Mouse (Mus musculus): ENCODE measurements around the gene Slc22a23. TPM values are rescaled to one million over a fixed set of nuclear protein-coding genes. Genes with fewer than 3 reads are reported as not detected.

Slc22a23 gene
- polyA plus RNA-seq, 1 experiment from 2014 or later: 16.7 TPM

DNA sequence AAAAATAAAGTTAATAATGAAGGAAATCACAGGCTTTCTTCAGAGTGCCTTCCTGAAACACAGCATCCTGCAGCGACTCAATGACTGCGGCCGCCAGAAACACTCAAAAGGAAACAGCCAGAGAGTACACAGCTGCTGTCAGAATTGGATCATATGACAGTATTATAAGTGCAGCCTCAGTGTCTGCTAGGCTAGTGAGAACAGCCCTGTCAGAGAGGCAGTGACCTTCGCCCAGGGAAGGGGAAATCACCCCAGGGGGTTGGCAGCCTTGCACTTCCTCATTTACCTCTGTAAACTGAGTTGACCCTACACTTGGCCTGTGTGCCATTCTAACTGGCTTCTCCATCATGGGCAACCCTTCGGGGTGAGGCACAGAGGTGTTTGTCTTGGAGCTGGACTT is 90.3 kb downstream of the Slc22a23 start:
- Histone ChIP-seq H3K36me3 (no peaks in the 10 kb centered on the region), H3K27me3 (replicated peaks) (no peaks in the 10 kb centered on the region), H3K4me3 (no peak overlapping the region), H3K9me3 (no peaks in the 10 kb centered on the region), H3K4me2 (replicated peaks) (no peak overlapping the region), H3K4me1 (peaks cover 20% of the 10 kb centered on the region), H3K27ac (no peak overlapping the region), H3K9ac (no peak overlapping the region)
- ATAC-seq (ENCODE audit: low FRiP score, low read depth): no peak
- 72% methylated on average over 5 of the region's 5 CpGs for WGBS

GRCm38 (mm10) chr13:34253736-34254135 is 91.2 kb downstream of the Slc22a23 start:
- Histone ChIP-seq H3K4me1 (peaks cover 29% of the 10 kb centered on the region), H3K4me3 (no peak overlapping the region), H3K9me3 (no peaks in the 10 kb centered on the region), H3K9ac (no peak overlapping the region), H3K27me3 (replicated peaks) (no peaks in the 10 kb centered on the region), H3K27ac (no peak overlapping the region), H3K4me2 (replicated peaks) (no peak overlapping the region), H3K36me3 (no peaks in the 10 kb centered on the region)
- WGBS: 85% methylated on average over 3 of the region's 3 CpGs
- ATAC-seq (ENCODE audit: low FRiP score, low read depth): no peak

- Histone ChIP-seq H3K9me3 (no peaks in the 10 kb centered on the region), H3K4me1 (peaks cover 48% of the 10 kb centered on the region), H3K4me2 (replicated peaks) (peak overlapping the region; percentile 30), H3K36me3 (no peaks in the 10 kb centered on the region), H3K4me3 (no peak overlapping the region), H3K27me3 (replicated peaks) (no peaks in the 10 kb centered on the region), H3K9ac (no peak overlapping the region), H3K27ac (peak overlapping the region; percentile 84)
- 10% methylated on average over 15 of the region's 15 CpGs for WGBS
- ATAC-seq (ENCODE audit: low FRiP score, low read depth): peak; percentile 91
These were observed 95.8 kb downstream of the Slc22a23 start for GRCm38 (mm10) chr13:34248941-34249920.

DNA sequence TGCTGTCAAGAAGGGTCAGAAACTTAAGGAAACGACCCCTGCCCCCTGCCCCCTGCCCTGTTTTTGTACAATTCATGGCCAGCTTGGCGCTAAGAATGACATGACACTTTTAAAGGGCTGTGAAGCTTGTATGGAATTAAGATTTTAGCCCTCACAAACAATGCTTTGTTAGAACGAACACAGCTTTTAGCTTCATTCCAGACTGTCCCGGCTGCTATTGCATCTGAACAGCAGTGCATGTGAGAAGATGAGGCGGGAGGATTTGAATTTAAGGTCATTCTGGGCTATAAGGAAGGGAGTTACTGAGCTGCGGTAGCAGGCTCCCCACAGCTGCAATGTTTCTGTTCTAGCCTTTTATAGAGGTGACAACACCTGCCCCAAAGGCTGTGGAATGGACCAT is 96.9 kb downstream of the Slc22a23 start:
- H3K36me3 ChIP-seq: no peaks in the 10 kb centered on the region
- peaks cover 51% of the 10 kb centered on the region for H3K4me1 ChIP-seq
- H3K9me3 ChIP-seq: no peaks in the 10 kb centered on the region
- H3K27ac ChIP-seq: peak overlapping the region; percentile 15; the same call in 1 of the 2 replicates
- 7% methylated on average over 6 of the region's 6 CpGs for WGBS
- ATAC-seq (ENCODE audit: low FRiP score, low read depth): no peak
- peak overlapping the region; percentile 30; the same call in 1 of the 2 replicates for H3K4me2 ChIP-seq (replicated peaks)
- H3K27me3 ChIP-seq (replicated peaks): no peaks in the 10 kb centered on the region
- H3K4me3 ChIP-seq: no peak overlapping the region
- no peak overlapping the region for H3K9ac ChIP-seq

GRCm38 (mm10) chr13:34246821-34247220 is 98.2 kb downstream of the Slc22a23 start:
- 78% methylated on average over 3 of the region's 3 CpGs for WGBS
- no peak overlapping the region for H3K4me2 ChIP-seq (replicated peaks)
- H3K9ac ChIP-seq: no peak overlapping the region
- no peak overlapping the region for H3K4me3 ChIP-seq
- H3K27me3 ChIP-seq (replicated peaks): no peaks in the 10 kb centered on the region
- no peak overlapping the region for H3K27ac ChIP-seq
- H3K36me3 ChIP-seq: no peaks in the 10 kb centered on the region
- no peaks in the 10 kb centered on the region for H3K9me3 ChIP-seq
- no peak for ATAC-seq (ENCODE audit: low FRiP score, low read depth)
- peaks cover 58% of the 10 kb centered on the region for H3K4me1 ChIP-seq

GRCm38 (mm10) chr13:34245216-34245615 is 99.8 kb downstream of the Slc22a23 start:
- no peaks in the 10 kb centered on the region for H3K27me3 ChIP-seq (replicated peaks)

DNA sequence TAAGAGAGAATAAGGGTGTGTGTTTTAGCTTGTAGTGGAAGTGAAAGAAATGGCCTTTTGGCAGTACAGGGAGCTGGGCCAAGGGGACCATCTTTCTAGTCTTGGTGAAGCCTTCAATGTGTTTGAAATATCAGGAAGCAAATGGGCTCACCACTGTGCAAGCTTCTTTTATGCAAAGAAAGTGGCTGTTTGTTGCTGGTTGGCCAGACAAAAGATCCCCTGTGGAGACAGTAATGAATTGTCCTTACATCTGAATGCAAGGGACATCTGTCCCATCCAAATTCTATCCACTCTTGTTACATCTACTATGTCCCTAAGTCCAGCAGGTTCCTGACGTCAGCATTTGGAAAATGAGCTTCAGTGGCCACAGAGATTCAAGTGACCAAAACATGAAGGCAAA is 100.8 kb downstream of the Slc22a23 start:
- Histone ChIP-seq H3K36me3 (no peaks in the 10 kb centered on the region), H3K4me3 (no peak overlapping the region), H3K27ac (no peak overlapping the region), H3K9ac (no peak overlapping the region), H3K4me1 (peaks cover 66% of the 10 kb centered on the region), H3K9me3 (no peaks in the 10 kb centered on the region), H3K27me3 (replicated peaks) (no peaks in the 10 kb centered on the region), H3K4me2 (replicated peaks) (no peak overlapping the region)
- no peak for ATAC-seq (ENCODE audit: low FRiP score, low read depth)
- 17% methylated on average over 1 of the region's 1 CpGs for WGBS

More at GRCm38 (mm10) chr13:34245216-34245615, 99.8 kb downstream of the Slc22a23 start:
- Histone ChIP-seq H3K4me3 (no peak overlapping the region), H3K9me3 (no peaks in the 10 kb centered on the region), H3K4me1 (peaks cover 68% of the 10 kb centered on the region), H3K27ac (no peak overlapping the region), H3K36me3 (no peaks in the 10 kb centered on the region), H3K4me2 (replicated peaks) (no peak overlapping the region), H3K9ac (no peak overlapping the region)
- ATAC-seq (ENCODE audit: low FRiP score, low read depth): no peak
- 76% methylated on average over 6 of the region's 6 CpGs for WGBS

DNA sequence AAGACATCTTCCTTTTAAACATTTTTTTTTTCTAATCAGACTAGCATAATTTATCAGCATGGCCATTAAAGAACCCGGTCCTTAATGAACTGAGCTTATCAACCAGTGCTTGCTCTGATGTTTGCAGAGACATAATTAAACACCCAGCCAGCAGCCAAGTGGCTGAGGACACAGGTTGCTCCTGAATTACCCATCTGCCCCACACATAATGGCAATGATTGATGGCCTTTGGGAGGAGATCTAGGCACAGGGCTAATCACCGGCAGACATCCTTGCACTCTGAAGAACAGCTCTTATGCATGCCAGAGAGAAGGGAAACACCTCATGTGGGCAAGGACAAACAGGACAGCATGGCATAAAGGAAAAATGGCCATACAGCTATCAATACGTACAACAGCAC is 102.8 kb downstream of the Slc22a23 start:
- Histone ChIP-seq H3K4me3 (no peak overlapping the region), H3K4me1 (peaks cover 65% of the 10 kb centered on the region), H3K9me3 (no peaks in the 10 kb centered on the region), H3K27me3 (replicated peaks) (no peaks in the 10 kb centered on the region), H3K27ac (no peak overlapping the region), H3K4me2 (replicated peaks) (no peak overlapping the region; the same call in 1 of the 2 replicates), H3K36me3 (no peaks in the 10 kb centered on the region), H3K9ac (no peak overlapping the region)
- ATAC-seq (ENCODE audit: low FRiP score, low read depth): peak; percentile 27; the same call in 1 of the 2 replicates
- 17% methylated on average over 3 of the region's 3 CpGs for WGBS

- Histone ChIP-seq H3K4me1 (peaks cover 61% of the 10 kb centered on the region), H3K4me3 (no peak overlapping the region), H3K36me3 (no peaks in the 10 kb centered on the region), H3K27ac (no peak overlapping the region), H3K9ac (no peak overlapping the region), H3K9me3 (no peaks in the 10 kb centered on the region), H3K4me2 (replicated peaks) (no peak overlapping the region), H3K27me3 (replicated peaks) (no peaks in the 10 kb centered on the region)
- WGBS: 50% methylated on average over 3 of the region's 3 CpGs
- ATAC-seq (ENCODE audit: low FRiP score, low read depth): peak; percentile 15; the same call in 1 of the 2 replicates
These were observed 104.9 kb downstream of the Slc22a23 start for GRCm38 (mm10) chr13:34240087-34240428.

DNA sequence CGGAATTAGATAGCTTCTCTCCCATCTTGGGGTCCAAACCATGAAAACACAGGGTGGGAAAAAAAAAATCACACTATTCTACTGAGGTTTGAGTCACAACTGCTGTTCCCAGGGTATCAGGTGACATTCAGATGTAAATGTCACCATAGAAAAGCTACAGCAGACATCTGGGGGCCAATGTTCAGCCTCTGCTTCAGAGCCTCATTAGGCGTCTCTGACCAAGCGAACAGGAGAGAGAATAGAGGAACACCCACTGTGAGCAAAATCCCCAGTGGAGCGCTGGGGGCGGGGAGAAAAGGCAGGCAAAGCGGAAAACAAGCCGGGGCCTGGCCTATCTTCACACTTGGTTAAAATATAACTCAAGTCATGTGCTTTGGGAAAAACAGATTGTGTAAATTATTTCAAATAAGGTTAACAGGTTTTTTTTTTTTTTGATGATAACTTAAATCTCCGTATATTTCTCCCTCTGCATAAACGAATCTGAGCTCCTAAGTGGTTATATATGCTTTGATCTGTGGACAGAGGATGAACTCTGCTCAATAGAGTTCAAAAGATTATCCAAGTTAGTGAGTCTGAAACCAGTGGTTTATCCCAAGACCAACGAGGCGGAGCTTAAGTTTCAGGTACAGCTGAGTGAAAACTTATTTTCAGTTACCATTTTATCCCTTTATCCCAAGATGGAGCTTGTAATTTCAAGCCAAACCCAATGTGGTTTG is 105.5 kb downstream of the Slc22a23 start:
- ATAC-seq (ENCODE audit: low FRiP score, low read depth): peak; percentile 35

DNA sequence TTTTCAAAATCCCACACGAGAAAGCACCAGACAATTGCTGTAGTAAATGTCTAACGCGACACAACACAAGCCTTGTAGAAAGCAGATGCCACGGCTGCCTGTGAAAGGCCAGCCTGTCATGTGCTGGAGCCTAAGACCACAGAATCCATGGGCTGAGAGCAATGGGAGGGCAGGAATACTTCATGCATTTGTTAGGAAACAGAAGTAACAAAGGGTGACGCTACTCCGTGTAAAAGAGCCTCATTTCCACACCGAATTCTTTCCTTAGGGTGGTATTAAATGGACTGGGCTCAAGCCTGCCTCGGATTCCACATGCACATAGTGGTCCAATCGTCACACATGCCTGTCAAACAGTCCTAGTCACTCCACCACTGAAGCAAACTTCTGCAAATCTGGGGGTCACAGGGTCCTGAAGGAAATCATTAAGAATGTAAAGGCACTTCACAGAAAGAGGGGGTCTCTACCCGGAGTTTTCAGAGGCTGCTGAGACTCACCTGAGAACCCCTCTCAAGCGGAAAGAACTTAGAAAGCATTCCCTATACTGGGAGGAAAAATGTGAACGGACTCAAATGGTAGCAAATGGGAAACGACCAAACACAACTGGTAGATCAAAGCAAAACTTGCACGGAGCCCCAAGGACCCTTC is 106.2 kb downstream of the Slc22a23 start:
- H3K27ac ChIP-seq: peak overlapping the region; percentile 46; the same call in 1 of the 2 replicates
- no peaks in the 10 kb centered on the region for H3K36me3 ChIP-seq
- no peaks in the 10 kb centered on the region for H3K9me3 ChIP-seq
- peak overlapping the region; percentile 15; the same call in 1 of the 2 replicates for H3K4me2 ChIP-seq (replicated peaks)
- H3K27me3 ChIP-seq (replicated peaks): no peaks in the 10 kb centered on the region
- 0 out of 2 replicates have a peak overlapping the region, but pooled peaks have one; percentile 2 for H3K9ac ChIP-seq
- peak; percentile 72 for ATAC-seq (ENCODE audit: low FRiP score, low read depth)
- 7% methylated on average over 14 of the region's 14 CpGs for WGBS
- H3K4me1 ChIP-seq: peaks cover 49% of the 10 kb centered on the region
- no peak overlapping the region for H3K4me3 ChIP-seq

More for the DNA sequence above, 105.5 kb downstream of the Slc22a23 start:
- H3K4me1 ChIP-seq: peaks cover 55% of the 10 kb centered on the region
- no peak overlapping the region for H3K4me3 ChIP-seq
- no peak overlapping the region for H3K9ac ChIP-seq
- 8% methylated on average over 11 of the region's 11 CpGs for WGBS
- H3K9me3 ChIP-seq: no peaks in the 10 kb centered on the region
- peak overlapping the region; percentile 15; the same call in 1 of the 2 replicates for H3K4me2 ChIP-seq (replicated peaks)
- no peak overlapping the region for H3K27ac ChIP-seq
- H3K36me3 ChIP-seq: no peaks in the 10 kb centered on the region
- H3K27me3 ChIP-seq (replicated peaks): no peaks in the 10 kb centered on the region

DNA sequence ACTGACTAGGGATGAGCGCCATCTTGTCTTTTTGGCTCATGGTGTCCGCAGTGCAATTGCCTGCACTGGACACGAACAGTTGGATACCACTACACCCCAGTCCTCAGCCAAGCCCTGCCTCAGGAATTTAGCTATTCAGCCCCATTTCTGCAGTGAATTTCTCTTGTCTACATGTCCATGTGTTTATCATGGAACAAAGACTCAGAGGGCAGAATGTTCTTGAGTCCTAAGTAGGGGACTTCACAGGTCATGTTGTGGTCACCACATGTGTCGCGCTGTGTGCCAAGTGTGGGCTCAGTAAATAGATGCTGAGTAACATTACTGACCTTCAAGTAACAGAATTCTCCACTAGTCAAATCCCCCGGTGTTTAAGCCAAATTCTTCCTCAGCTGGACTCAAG is 109.9 kb downstream of the Slc22a23 start:
- Histone ChIP-seq H3K9me3 (no peaks in the 10 kb centered on the region), H3K9ac (no peak overlapping the region), H3K4me1 (peaks cover 25% of the 10 kb centered on the region), H3K27ac (no peak overlapping the region), H3K27me3 (replicated peaks) (no peaks in the 10 kb centered on the region), H3K4me3 (no peak overlapping the region), H3K36me3 (no peaks in the 10 kb centered on the region), H3K4me2 (replicated peaks) (no peak overlapping the region)
- WGBS: 95% methylated on average over 6 of the region's 6 CpGs
- no peak for ATAC-seq (ENCODE audit: low FRiP score, low read depth)

Measured in neural tube, embryonic 12.5 days (tissue).